Mouse (Mus musculus) testis, adult 2 months (tissue): ENCODE measurements around the gene Brpf1.

Experiments
- CTCF ChIP-seq: fragments of 200-500 bp; IDR thresholded peaks from 2 replicates; pipeline ENCODE4 v1.5.1; 2012; ENCODE audit warnings: low read depth, mild to moderate bottlenecking, inconsistent platforms, low read length, moderate library complexity; ENCODE audit not compliant: control insufficient read depth, insufficient read depth, insufficient replicate concordance
- POLR2A ChIP-seq: fragments of 200-500 bp; IDR thresholded peaks from 2 replicates; pipeline ENCODE4 v1.6.1; 2012; ENCODE audit warnings: low read depth, mild to moderate bottlenecking, inconsistent platforms, low read length, moderate library complexity; ENCODE audit not compliant: control insufficient read depth

DNA sequence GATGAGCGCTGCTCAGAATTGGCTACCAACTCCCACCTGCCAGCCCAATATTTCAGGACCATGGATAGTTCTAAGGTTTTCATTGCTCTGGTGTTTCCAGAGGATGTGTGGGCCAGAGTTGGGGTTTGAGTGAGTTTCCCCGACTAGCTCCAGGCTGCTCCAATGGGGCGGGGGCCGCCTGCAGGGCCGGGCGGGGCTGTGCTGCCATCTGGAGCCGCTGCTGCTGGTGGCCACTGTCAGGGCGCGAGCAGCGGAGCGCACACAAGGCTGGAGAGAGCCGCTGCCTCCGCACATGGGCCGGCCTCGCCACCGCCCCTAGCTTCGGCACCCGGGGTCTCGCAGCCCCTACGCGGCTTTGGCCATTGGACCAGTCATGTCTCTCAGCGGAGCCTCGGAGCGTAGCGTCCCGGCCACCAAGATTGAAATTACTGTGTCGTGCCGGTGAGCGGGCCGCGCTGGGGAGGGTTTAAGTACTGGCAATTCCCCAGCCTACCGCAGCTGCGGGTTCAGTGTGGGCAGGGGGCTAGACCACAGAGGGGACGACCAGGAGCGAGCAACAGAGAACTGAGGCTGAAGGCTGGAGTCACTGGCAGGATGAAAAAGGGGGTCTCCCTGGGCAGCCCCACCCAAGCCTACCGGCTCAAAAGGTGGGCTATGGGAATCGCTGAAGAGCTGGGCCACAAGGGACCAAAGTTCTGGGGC, 24.7 kb upstream of the Brpf1 start, which contains the start of gene Cpne9:
- TF ChIP-seq CTCF, result no peak
- no peak for TF ChIP-seq POLR2A
